Mouse (Mus musculus) embryonic facial prominence, embryonic 13.5 days (tissue): ENCODE measurements around the gene Cela3a. TPM values are rescaled to one million over a fixed set of nuclear protein-coding genes. Genes with fewer than 3 reads are reported as not detected.
A peak's percentile ranks its signal among the peaks of the same experiment; 100 is the strongest.

Experiments used
- ATAC-seq: fragments of 200-750 bp; cut with Nextera tagmentation; 2 replicates; pipeline ENCODE4 v1.8.0; 2017; ENCODE audit warnings: low read depth; ENCODE audit not compliant: insufficient number of reproducible peaks, insufficient read depth, low FRiP score, low TSS enrichment
- H3K27ac ChIP-seq: fragments of 300-500 bp; sonication (generic); 2 replicates; pipeline ENCODE4 v1.5.1; 2015; ENCODE audit warnings: moderate library complexity, mild to moderate bottlenecking, inconsistent platforms
- H3K27me3 ChIP-seq: fragments of 300-500 bp; sonication (generic); 2 replicates; pipeline ENCODE4 v1.6.1; 2015; ENCODE audit warnings: mild to moderate bottlenecking, inconsistent platforms
- H3K36me3 ChIP-seq: fragments of 300-500 bp; sonication (generic); 2 replicates; pipeline ENCODE4 v1.6.1; 2015; ENCODE audit warnings: mild to moderate bottlenecking, inconsistent platforms
- H3K4me1 ChIP-seq: fragments of 300-500 bp; sonication (generic); 2 replicates; pipeline ENCODE4 v1.6.1; 2015; ENCODE audit warnings: inconsistent platforms
- H3K4me2 ChIP-seq: fragments of 300-500 bp; sonication (generic); 2 replicates; pipeline ENCODE4 v1.6.1; 2015; ENCODE audit warnings: moderate library complexity, mild to moderate bottlenecking, inconsistent platforms
- H3K4me3 ChIP-seq: fragments of 300-500 bp; sonication (generic); 2 replicates; pipeline ENCODE4 v1.5.1; 2015; ENCODE audit warnings: mild to moderate bottlenecking, inconsistent platforms
- H3K9ac ChIP-seq: fragments of 300-500 bp; sonication (generic); 2 replicates; pipeline ENCODE4 v1.6.1; 2015; ENCODE audit warnings: mild to moderate bottlenecking, inconsistent platforms
- H3K9me3 ChIP-seq: fragments of 300-500 bp; sonication (generic); 2 replicates; pipeline ENCODE4 v1.6.1; 2016; ENCODE audit warnings: inconsistent platforms
- WGBS: fragments of 180-500 bp; shearing (Covaris S2); methylation state at CpG from one replicate; pipeline ENCODE4 v1.1.7; 2015; ENCODE audit warnings: mixed read lengths; 5-methylcytosine and 5-hydroxymethylcytosine counted together
- polyA plus RNA-seq: library from polyadenylated mRNA; unstranded; fragments of >200 nt; fragmentation: Nextera tagmentation; extraction: Ambion mirVana; gene quantifications from 2 replicates; pipeline ENCODE4 v1.2.1, GENCODE M21; 2015

Cela3a gene
- not detected in 2 replicates for polyA plus RNA-seq

DNA sequence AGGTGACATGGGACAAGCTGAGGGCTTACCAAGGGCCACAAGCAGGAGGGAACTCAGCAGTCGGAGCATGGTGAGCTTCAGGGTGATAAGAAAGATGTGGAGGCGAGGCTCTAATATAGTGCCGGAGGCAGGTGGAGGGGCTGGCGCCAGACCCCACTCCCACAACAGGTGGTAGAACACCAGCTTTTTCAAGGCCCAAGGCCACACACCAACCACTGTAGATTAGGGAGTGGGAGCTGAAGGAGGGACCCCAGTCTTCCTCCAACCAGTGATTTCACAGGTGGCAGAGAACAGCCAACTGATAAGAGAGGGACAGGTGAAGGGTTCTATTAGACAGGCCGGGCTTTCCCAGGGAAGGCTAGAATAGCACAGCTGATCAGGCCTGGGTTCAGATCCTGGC, at the start of gene Cela3a:
TSS of gene Cela3a (minus strand) at position 101 of the 400 bp plus-strand sequence.
- no peak for ATAC-seq
- Histone ChIP-seq H3K4me3 (no peak within 1 kb of the TSS), H3K9me3 (no peaks in the 10 kb centered on the region), H3K4me1 (no peaks in the 10 kb centered on the region), H3K9ac (no peak within 1 kb of the TSS), H3K36me3 (no peaks in the 10 kb centered on the region), H3K4me2 (no peak within 1 kb of the TSS), H3K27me3 (no peaks in the 10 kb centered on the region), H3K27ac (no peak within 1 kb of the TSS)
- 88% methylated on average over 5 of the region's 5 CpGs for WGBS

- H3K27me3 ChIP-seq = no peaks in the 10 kb centered on the region
- no peak for ATAC-seq
- no peak overlapping the region for H3K4me2 ChIP-seq
- H3K27ac ChIP-seq = no peak overlapping the region
- H3K9ac ChIP-seq = no peak overlapping the region
- no peak overlapping the region for H3K4me3 ChIP-seq
- WGBS = 58% methylated on average over 5 of the region's 5 CpGs
- H3K9me3 ChIP-seq = no peaks in the 10 kb centered on the region
- peaks cover 8% of the 10 kb centered on the region; the same call in 1 of the 2 replicates for H3K4me1 ChIP-seq
- no peaks in the 10 kb centered on the region for H3K36me3 ChIP-seq
Measured at GRCm38 (mm10) chr4:137458861-137459260, 49.3 kb upstream of the Cela3a start.

DNA sequence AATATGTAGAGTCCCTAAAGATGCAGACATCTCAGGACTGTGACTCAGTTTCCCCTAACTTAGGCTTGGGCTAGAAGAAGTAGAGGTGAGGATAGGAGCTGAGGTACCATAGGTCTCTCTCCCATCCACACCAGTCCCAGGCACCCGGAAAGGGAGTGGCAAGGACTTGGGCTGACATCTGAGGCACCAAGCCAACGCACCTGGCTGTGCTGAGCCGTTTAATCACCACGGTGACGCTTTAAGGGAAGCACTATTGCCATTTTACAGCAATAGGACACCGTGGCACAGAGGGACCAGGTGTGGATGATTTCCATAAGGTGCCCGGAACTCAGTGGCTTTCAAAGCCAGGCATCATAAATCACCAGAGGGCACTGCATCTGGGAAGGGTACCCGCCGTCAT, 48.7 kb upstream of the Cela3a start:
- Histone ChIP-seq H3K9me3 (no peaks in the 10 kb centered on the region), H3K9ac (no peak overlapping the region), H3K27me3 (no peaks in the 10 kb centered on the region), H3K27ac (no peak overlapping the region), H3K4me3 (no peak overlapping the region), H3K4me2 (no peak overlapping the region), H3K36me3 (no peaks in the 10 kb centered on the region), H3K4me1 (0 out of 2 replicates have a peak, but pooled peaks cover 5% of the 10 kb centered on the region)
- 77% methylated on average over 9 of the region's 9 CpGs for WGBS
- no peak for ATAC-seq

GRCm38 (mm10) chr4:137457292-137457691, 47.7 kb upstream of the Cela3a start:
- Histone ChIP-seq H3K4me3 (no peak overlapping the region), H3K9ac (no peak overlapping the region), H3K27ac (no peak overlapping the region), H3K27me3 (no peaks in the 10 kb centered on the region), H3K36me3 (no peaks in the 10 kb centered on the region), H3K4me1 (0 out of 2 replicates have a peak, but pooled peaks cover 5% of the 10 kb centered on the region), H3K9me3 (no peaks in the 10 kb centered on the region), H3K4me2 (no peak overlapping the region)
- 83% methylated on average over 4 of the region's 4 CpGs for WGBS
- ATAC-seq = no peak

- WGBS = 85% methylated on average over 12 of the region's 12 CpGs
- ATAC-seq = no peak
- H3K36me3 ChIP-seq = no peaks in the 10 kb centered on the region
Measured at GRCm38 (mm10) chr4:137456581-137456980, 47.0 kb upstream of the Cela3a start.

GRCm38 (mm10) chr4:137454582-137454981, 45.0 kb upstream of the Cela3a start:
- Histone ChIP-seq H3K9ac (no peak overlapping the region), H3K4me3 (no peak overlapping the region), H3K4me1 (peaks cover 5% of the 10 kb centered on the region; the same call in 1 of the 2 replicates), H3K4me2 (no peak overlapping the region), H3K27ac (no peak overlapping the region), H3K36me3 (no peaks in the 10 kb centered on the region), H3K27me3 (no peaks in the 10 kb centered on the region), H3K9me3 (no peaks in the 10 kb centered on the region)
- no peak for ATAC-seq
- 88% methylated on average over 14 of the region's 14 CpGs for WGBS

More at GRCm38 (mm10) chr4:137456581-137456980, 47.0 kb upstream of the Cela3a start:
- Histone ChIP-seq H3K4me1 (0 out of 2 replicates have a peak, but pooled peaks cover 5% of the 10 kb centered on the region), H3K4me3 (no peak overlapping the region), H3K9me3 (no peaks in the 10 kb centered on the region), H3K9ac (no peak overlapping the region), H3K27me3 (no peaks in the 10 kb centered on the region), H3K27ac (no peak overlapping the region), H3K4me2 (no peak overlapping the region)

GRCm38 (mm10) chr4:137453234-137453767, 43.7 kb upstream of the Cela3a start, which contains the start of gene 1700013G24Rik:
Gene 1700013G24Rik, plus strand, starts transcription at chr4:137453284.
- 79% methylated on average over 8 of the region's 8 CpGs for WGBS
- H3K9ac ChIP-seq = no peak within 1 kb of the TSS
- ATAC-seq = no peak

GRCm38 (mm10) chr4:137452190-137452589, 42.6 kb upstream of the Cela3a start:
- no peaks in the 10 kb centered on the region for H3K27me3 ChIP-seq
- ATAC-seq = no peak
- peaks cover 18% of the 10 kb centered on the region for H3K4me1 ChIP-seq
- no peak overlapping the region for H3K9ac ChIP-seq
- 93% methylated on average over 6 of the region's 6 CpGs for WGBS
- no peak overlapping the region for H3K4me2 ChIP-seq
- H3K36me3 ChIP-seq = no peaks in the 10 kb centered on the region
- H3K4me3 ChIP-seq = no peak overlapping the region
- H3K27ac ChIP-seq = no peak overlapping the region
- H3K9me3 ChIP-seq = no peaks in the 10 kb centered on the region

More at GRCm38 (mm10) chr4:137453234-137453767, 43.7 kb upstream of the Cela3a start, which contains the start of gene 1700013G24Rik:
- Histone ChIP-seq H3K27me3 (no peaks in the 10 kb centered on the region), H3K27ac (no peak within 1 kb of the TSS), H3K9me3 (no peaks in the 10 kb centered on the region), H3K4me2 (no peak within 1 kb of the TSS), H3K36me3 (no peaks in the 10 kb centered on the region), H3K4me1 (peaks cover 11% of the 10 kb centered on the region), H3K4me3 (no peak within 1 kb of the TSS)

- peaks cover 18% of the 10 kb centered on the region for H3K4me1 ChIP-seq
- no peaks in the 10 kb centered on the region for H3K36me3 ChIP-seq
- 86% methylated on average over 10 of the region's 10 CpGs for WGBS
- no peak for ATAC-seq
- no peak overlapping the region for H3K4me2 ChIP-seq
- no peaks in the 10 kb centered on the region for H3K27me3 ChIP-seq
- no peaks in the 10 kb centered on the region for H3K9me3 ChIP-seq
- no peak overlapping the region for H3K4me3 ChIP-seq
- H3K27ac ChIP-seq = no peak overlapping the region
- no peak overlapping the region for H3K9ac ChIP-seq
Measured at GRCm38 (mm10) chr4:137449715-137450114, 40.1 kb upstream of the Cela3a start.

- WGBS = 77% methylated on average over 2 of the region's 2 CpGs
- peaks cover 18% of the 10 kb centered on the region for H3K4me1 ChIP-seq
- H3K4me3 ChIP-seq = no peak overlapping the region
- H3K4me2 ChIP-seq = no peak overlapping the region
- H3K9ac ChIP-seq = no peak overlapping the region
- no peaks in the 10 kb centered on the region for H3K9me3 ChIP-seq
- no peaks in the 10 kb centered on the region for H3K36me3 ChIP-seq
- no peak overlapping the region; the same call in 1 of the 2 replicates for H3K27ac ChIP-seq
- ATAC-seq = no peak
- H3K27me3 ChIP-seq = no peaks in the 10 kb centered on the region
Measured at GRCm38 (mm10) chr4:137449132-137449531, 39.5 kb upstream of the Cela3a start.

- Histone ChIP-seq H3K27ac (peak overlapping the region; percentile 58), H3K36me3 (no peaks in the 10 kb centered on the region), H3K4me1 (peaks cover 22% of the 10 kb centered on the region), H3K4me2 (peak overlapping the region; percentile 30; the same call in 1 of the 2 replicates), H3K9ac (no peak overlapping the region), H3K27me3 (no peaks in the 10 kb centered on the region), H3K9me3 (no peaks in the 10 kb centered on the region), H3K4me3 (no peak overlapping the region)
- WGBS = 34% methylated on average over 2 of the region's 2 CpGs
- no peak for ATAC-seq
Measured at GRCm38 (mm10) chr4:137448641-137449040, 39.0 kb upstream of the Cela3a start.

DNA sequence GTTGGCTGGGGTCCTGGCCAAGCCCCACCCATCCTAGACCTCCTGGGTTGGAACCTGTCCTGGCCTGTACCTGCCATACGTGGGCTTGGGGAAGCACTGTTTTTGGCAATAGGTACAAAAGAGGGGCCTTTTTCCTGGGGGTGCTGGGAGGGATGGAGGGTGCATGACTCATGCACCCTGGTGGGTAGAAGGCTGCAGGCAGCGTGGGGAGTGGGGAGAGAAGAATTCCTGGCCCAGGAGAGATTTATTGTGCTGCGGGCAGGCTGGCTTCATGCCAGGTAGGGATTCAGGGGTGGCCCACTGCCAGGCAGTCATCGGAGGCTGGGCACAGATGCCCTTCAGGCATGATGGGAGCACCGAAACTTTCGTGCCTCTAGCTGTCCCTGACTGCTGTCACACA, 38.6 kb upstream of the Cela3a start:
- H3K9me3 ChIP-seq = no peaks in the 10 kb centered on the region
- H3K4me1 ChIP-seq = peaks cover 22% of the 10 kb centered on the region
- no peak overlapping the region for H3K4me3 ChIP-seq
- ATAC-seq = peak; percentile 66; the same call in 1 of the 2 replicates
- peak overlapping the region; percentile 58 for H3K27ac ChIP-seq
- H3K9ac ChIP-seq = no peak overlapping the region
- H3K27me3 ChIP-seq = no peaks in the 10 kb centered on the region
- WGBS = 24% methylated on average over 6 of the region's 6 CpGs
- no peaks in the 10 kb centered on the region for H3K36me3 ChIP-seq
- peak overlapping the region; percentile 30 for H3K4me2 ChIP-seq
